Mouse (Mus musculus): Measurements from ENCODE around the gene Bace2.
A peak's percentile ranks its signal among the peaks of the same experiment; 100 is the strongest.

DNA sequence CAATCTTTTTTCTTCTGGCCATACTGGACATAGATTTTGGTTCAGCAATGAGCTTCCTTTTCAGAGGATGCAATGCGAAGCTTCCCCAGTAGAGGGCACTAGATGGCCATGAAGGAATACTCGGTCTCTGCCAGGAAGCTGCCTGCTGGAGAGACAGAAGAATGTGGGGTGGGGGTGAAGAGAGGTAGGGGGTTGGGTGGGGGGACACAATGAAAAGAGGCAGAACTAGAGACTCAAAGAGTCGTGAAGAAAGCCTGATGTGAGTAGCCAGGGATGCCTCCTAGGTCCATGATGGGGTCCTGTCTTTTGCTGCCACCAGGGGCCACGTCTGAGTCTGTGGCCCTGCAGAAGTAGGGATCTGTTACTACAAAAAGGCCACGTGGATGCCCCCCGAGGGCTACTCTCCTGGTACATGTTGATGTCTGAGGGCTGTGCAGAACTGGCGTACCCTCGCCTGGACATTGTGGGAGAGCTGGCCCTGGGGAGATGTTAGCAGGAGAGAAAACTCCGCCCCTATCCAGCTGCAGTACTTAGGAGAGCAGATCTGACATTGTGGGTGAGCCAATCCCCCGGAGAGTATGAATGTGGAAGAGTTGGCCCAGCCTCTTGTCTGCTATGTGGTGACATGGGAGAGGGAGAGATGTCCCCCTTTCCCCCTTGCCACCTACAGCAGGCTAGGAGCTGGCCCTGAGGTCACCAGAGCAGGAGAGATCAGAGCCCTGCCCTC is 43.4 kb upstream of the Bace2 start:
- no peak for TF ChIP-seq POLR2A (IDR thresholded peaks at IDR 0.05; ENCODE audit: insufficient read depth, low read depth, low read length)
- peak; percentile 83 for TF ChIP-seq CTCF (IDR thresholded peaks at IDR 0.05)

Measured in heart, adult 2 months (tissue).